Mouse (Mus musculus) neural tube, embryonic 11.5 days (tissue): ENCODE results near the gene Trdmt1. TPM values are rescaled to one million over a fixed set of nuclear protein-coding genes. Genes with fewer than 3 reads are reported as not detected.

ENCODE experiments used
- ATAC-seq: fragments of 200-750 bp; cut with Nextera tagmentation; 2 replicates; pipeline ENCODE4 v1.8.0; 2017; ENCODE audit warnings: moderate number of reproducible peaks, mild to moderate bottlenecking, moderate TSS enrichment, moderate library complexity; ENCODE audit not compliant: insufficient read depth, low FRiP score, low TSS enrichment
- DNase-seq: peaks from one replicate; pipeline ENCODE4 v3.0.0-alpha.2; 2015; ENCODE audit warnings: low spot score
- H3K27ac ChIP-seq: fragments of 300-500 bp; sonication (generic); 2 replicates; pipeline ENCODE4 v1.5.1; 2014; ENCODE audit warnings: low read depth, mild to moderate bottlenecking, low read length
- H3K27me3 ChIP-seq: fragments of 300-500 bp; sonication (generic); 2 replicates; pipeline ENCODE4 v1.6.1; 2014; ENCODE audit warnings: mild to moderate bottlenecking, low read length, mixed read lengths; ENCODE audit not compliant: control insufficient read depth, insufficient read depth
- H3K36me3 ChIP-seq: fragments of 300-500 bp; sonication (generic); 2 replicates; pipeline ENCODE4 v1.6.1; 2014; ENCODE audit warnings: mild to moderate bottlenecking, low read length, moderate library complexity, mixed read lengths; ENCODE audit not compliant: control insufficient read depth, insufficient read depth
- H3K4me1 ChIP-seq: fragments of 300-500 bp; sonication (generic); 2 replicates; pipeline ENCODE4 v1.6.1; 2014; ENCODE audit warnings: low read length, mixed read lengths; ENCODE audit not compliant: control insufficient read depth, insufficient read depth
- H3K4me2 ChIP-seq: fragments of 300-500 bp; sonication (generic); 2 replicates; pipeline ENCODE4 v1.6.1; 2014; ENCODE audit warnings: low read depth, mild to moderate bottlenecking, moderate library complexity
- H3K4me3 ChIP-seq: fragments of 300-500 bp; sonication (generic); 2 replicates; pipeline ENCODE4 v1.5.1; 2014; ENCODE audit warnings: low read depth, low read length
- H3K9ac ChIP-seq: fragments of 300-500 bp; sonication (generic); 2 replicates; pipeline ENCODE4 v1.6.1; 2014; ENCODE audit warnings: mild to moderate bottlenecking, low read length
- H3K9me3 ChIP-seq: fragments of 300-500 bp; sonication (generic); 2 replicates; pipeline ENCODE4 v1.6.1; 2016; ENCODE audit warnings: low read length; ENCODE audit not compliant: control insufficient read depth
- WGBS: fragments of 180-500 bp; shearing (Covaris S2); extraction: QIAGEN DNeasy Blood & Tissue Kit; methylation state at CpG from one replicate; pipeline ENCODE4 v1.1.7; 2014; 5-methylcytosine and 5-hydroxymethylcytosine counted together
- polyA plus RNA-seq: library from polyadenylated mRNA; unstranded; fragments of >200 nt; fragmentation: Nextera tagmentation; extraction: Ambion mirVana; gene quantifications from 2 replicates; pipeline ENCODE4 v1.2.1, GENCODE M21; 2014

The Trdmt1 gene
- polyA plus RNA-seq, 1 experiment from 2014 or later: 7.2 TPM

GRCm38 (mm10) chr2:13539860-13540259, 4.6 kb downstream of the Trdmt1 start:
- H3K9ac ChIP-seq: no peak overlapping the region
- no peak overlapping the region for H3K27ac ChIP-seq
- no peaks in the 10 kb centered on the region for H3K36me3 ChIP-seq
- peaks cover 7% of the 10 kb centered on the region; the same call in 1 of the 2 replicates for H3K4me1 ChIP-seq
- DNase-seq: no peak
- no peaks in the 10 kb centered on the region for H3K9me3 ChIP-seq
- WGBS: 86% methylated on average over 1 of the region's 1 CpGs
- no peak for ATAC-seq
- no peaks in the 10 kb centered on the region for H3K27me3 ChIP-seq
- no peak overlapping the region for H3K4me2 ChIP-seq
- H3K4me3 ChIP-seq: no peak overlapping the region

- no peak overlapping the region for H3K27ac ChIP-seq
- H3K27me3 ChIP-seq: no peaks in the 10 kb centered on the region
- H3K9me3 ChIP-seq: no peaks in the 10 kb centered on the region
- no peaks in the 10 kb centered on the region for H3K36me3 ChIP-seq
- H3K9ac ChIP-seq: no peak overlapping the region
- DNase-seq (no peak), ATAC-seq (no peak)
- peaks cover 5% of the 10 kb centered on the region; the same call in 1 of the 2 replicates for H3K4me1 ChIP-seq
- H3K4me3 ChIP-seq: no peak overlapping the region
- WGBS: 79% methylated on average over 6 of the region's 6 CpGs
- no peak overlapping the region for H3K4me2 ChIP-seq
These were observed 5.6 kb downstream of the Trdmt1 start for GRCm38 (mm10) chr2:13538704-13539377.

GRCm38 (mm10) chr2:13538258-13538657, 6.2 kb downstream of the Trdmt1 start:
- Histone ChIP-seq H3K4me3 (no peak overlapping the region), H3K9ac (no peak overlapping the region), H3K4me2 (no peak overlapping the region), H3K36me3 (no peaks in the 10 kb centered on the region), H3K27ac (no peak overlapping the region), H3K4me1 (peaks cover 2% of the 10 kb centered on the region; the same call in 1 of the 2 replicates), H3K27me3 (no peaks in the 10 kb centered on the region), H3K9me3 (no peaks in the 10 kb centered on the region)
- DNase-seq: no peak
- no peak for ATAC-seq
- 82% methylated on average over 2 of the region's 2 CpGs for WGBS

GRCm38 (mm10) chr2:13537733-13538132, 6.7 kb downstream of the Trdmt1 start:
- H3K4me2 ChIP-seq: no peak overlapping the region
- ATAC-seq (no peak), DNase-seq (no peak)
- no peaks in the 10 kb centered on the region for H3K36me3 ChIP-seq
- H3K4me1 ChIP-seq: no peaks in the 10 kb centered on the region
- no peaks in the 10 kb centered on the region for H3K9me3 ChIP-seq
- no peaks in the 10 kb centered on the region for H3K27me3 ChIP-seq
- H3K4me3 ChIP-seq: no peak overlapping the region
- no peak overlapping the region for H3K27ac ChIP-seq
- 13% methylated on average over 2 of the region's 2 CpGs for WGBS
- no peak overlapping the region for H3K9ac ChIP-seq

- H3K4me1 ChIP-seq: no peaks in the 10 kb centered on the region
- H3K4me3 ChIP-seq: no peak overlapping the region
- no peak overlapping the region for H3K4me2 ChIP-seq
- no peaks in the 10 kb centered on the region for H3K27me3 ChIP-seq
- no peaks in the 10 kb centered on the region for H3K36me3 ChIP-seq
- H3K27ac ChIP-seq: no peak overlapping the region
- H3K9me3 ChIP-seq: no peaks in the 10 kb centered on the region
- DNase-seq (no peak), ATAC-seq (no peak)
- H3K9ac ChIP-seq: no peak overlapping the region
These were observed 7.7 kb downstream of the Trdmt1 start for GRCm38 (mm10) chr2:13536747-13537146.

GRCm38 (mm10) chr2:13530639-13531038, 13.8 kb downstream of the Trdmt1 start:
- Histone ChIP-seq H3K36me3 (no peaks in the 10 kb centered on the region), H3K27ac (no peak overlapping the region), H3K9me3 (no peaks in the 10 kb centered on the region), H3K4me1 (no peaks in the 10 kb centered on the region), H3K9ac (no peak overlapping the region), H3K4me3 (no peak overlapping the region), H3K4me2 (no peak overlapping the region), H3K27me3 (no peaks in the 10 kb centered on the region)
- WGBS: 87% methylated on average over 6 of the region's 6 CpGs
- DNase-seq: no peak
- ATAC-seq: no peak

- H3K4me1 ChIP-seq: no peaks in the 10 kb centered on the region
- ATAC-seq (no peak), DNase-seq (no peak)
- no peaks in the 10 kb centered on the region for H3K27me3 ChIP-seq
- no peak overlapping the region for H3K4me2 ChIP-seq
- no peak overlapping the region for H3K27ac ChIP-seq
- no peak overlapping the region for H3K9ac ChIP-seq
- WGBS: 94% methylated on average over 3 of the region's 3 CpGs
- no peaks in the 10 kb centered on the region for H3K9me3 ChIP-seq
- no peak overlapping the region for H3K4me3 ChIP-seq
- H3K36me3 ChIP-seq: no peaks in the 10 kb centered on the region
These were observed 15.1 kb downstream of the Trdmt1 start for GRCm38 (mm10) chr2:13529253-13529933.

GRCm38 (mm10) chr2:13527531-13527930, 16.9 kb downstream of the Trdmt1 start:
- Histone ChIP-seq H3K4me2 (no peak overlapping the region), H3K4me1 (no peaks in the 10 kb centered on the region), H3K4me3 (no peak overlapping the region), H3K27ac (no peak overlapping the region), H3K9ac (no peak overlapping the region), H3K9me3 (no peaks in the 10 kb centered on the region), H3K36me3 (no peaks in the 10 kb centered on the region), H3K27me3 (no peaks in the 10 kb centered on the region)
- ATAC-seq (no peak), DNase-seq (no peak)
- 81% methylated on average over 4 of the region's 4 CpGs for WGBS

- H3K9ac ChIP-seq: no peak overlapping the region
- no peak for DNase-seq
- H3K4me2 ChIP-seq: no peak overlapping the region
- no peaks in the 10 kb centered on the region for H3K27me3 ChIP-seq
- H3K36me3 ChIP-seq: no peaks in the 10 kb centered on the region
- H3K27ac ChIP-seq: no peak overlapping the region
- 0 out of 2 replicates have a peak, but pooled peaks have one; percentile 32 for ATAC-seq
- no peaks in the 10 kb centered on the region for H3K9me3 ChIP-seq
- WGBS: 49% methylated on average over 2 of the region's 2 CpGs
- H3K4me3 ChIP-seq: no peak overlapping the region
- H3K4me1 ChIP-seq: no peaks in the 10 kb centered on the region
These were observed 17.3 kb downstream of the Trdmt1 start for GRCm38 (mm10) chr2:13527125-13527524.
